Mouse (Mus musculus) gastrocnemius, postnatal 25 days (tissue): ENCODE data around the gene Igf1r. TPM values are rescaled to one million over a fixed set of nuclear protein-coding genes. Genes with fewer than 3 reads are reported as not detected.

Experiments
- DNase-seq: peaks from one replicate; pipeline ENCODE4 v3.0.0; 2022
- total RNA-seq, 2 experiments: library from RNA; stranded (reverse); gene quantifications; 1 replicate in 1 of 2; 2 replicates in 1 of 2; pipeline ENCODE4 v1.2.3; 2021

The Igf1r gene
- total RNA-seq, 2 experiments from 2014 or later, result 9.5 to 9.6 TPM

DNA sequence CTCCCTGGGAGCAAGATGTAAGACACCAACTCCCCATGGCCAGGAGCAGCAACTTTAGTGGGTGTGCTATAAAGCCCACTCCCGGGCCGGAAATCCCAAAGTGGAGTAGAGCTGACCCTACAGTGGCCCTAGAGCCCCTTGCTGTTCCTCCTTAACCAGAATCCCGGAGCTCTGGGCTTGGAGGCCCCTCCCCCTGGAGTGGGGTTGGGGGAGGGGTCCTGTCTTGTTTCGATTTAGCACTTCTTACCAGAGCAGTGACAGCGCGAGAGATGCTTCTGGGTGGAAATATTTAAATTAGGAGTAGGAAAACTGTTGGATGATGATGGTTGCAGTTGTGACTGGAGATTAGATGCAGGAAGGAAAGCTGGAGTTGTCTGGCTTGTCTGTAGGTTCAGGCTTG lies 275.9 kb downstream of the Igf1r start:
- DNase-seq, result no peak

DNA sequence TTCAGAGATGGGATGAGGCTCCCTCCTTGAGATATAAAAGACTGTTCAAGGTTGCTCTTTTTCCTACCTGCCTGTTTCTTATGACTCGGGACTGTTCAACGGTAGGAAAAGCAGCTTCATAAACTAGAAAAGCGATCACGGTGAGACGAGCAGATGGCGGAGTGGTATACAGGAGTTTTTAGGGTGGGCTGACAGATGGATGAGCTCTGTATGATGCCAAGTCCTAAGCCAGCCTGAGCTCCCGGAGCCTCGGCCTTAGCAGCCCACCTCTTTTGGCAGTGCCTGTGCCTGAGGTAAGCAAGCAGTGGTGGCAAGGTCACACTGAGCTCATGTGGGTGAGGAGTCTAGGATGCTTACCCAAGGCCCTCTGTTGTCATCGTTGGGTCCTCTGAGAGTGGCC lies 278.2 kb downstream of the Igf1r start:
- no peak for DNase-seq

DNA sequence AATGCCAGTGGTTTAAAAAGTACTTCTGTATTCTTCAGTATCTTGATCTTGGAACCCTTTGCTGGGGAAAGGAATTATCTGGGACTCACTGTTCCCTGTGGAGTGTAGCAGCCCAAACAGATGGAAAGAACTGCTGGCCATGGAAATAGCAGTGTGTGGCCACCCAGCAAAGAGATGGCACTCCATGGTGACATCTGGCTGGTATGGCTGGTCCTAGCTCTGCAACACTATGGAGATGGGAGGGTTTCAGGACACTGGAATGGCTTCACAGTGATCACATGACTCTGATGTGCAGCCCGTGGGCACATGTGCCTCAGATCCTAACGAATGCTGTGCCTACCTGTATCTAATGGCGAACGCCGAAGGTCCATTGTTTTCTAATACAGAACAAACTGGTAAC lies 279.9 kb downstream of the Igf1r start:
- DNase-seq, result no peak

DNA sequence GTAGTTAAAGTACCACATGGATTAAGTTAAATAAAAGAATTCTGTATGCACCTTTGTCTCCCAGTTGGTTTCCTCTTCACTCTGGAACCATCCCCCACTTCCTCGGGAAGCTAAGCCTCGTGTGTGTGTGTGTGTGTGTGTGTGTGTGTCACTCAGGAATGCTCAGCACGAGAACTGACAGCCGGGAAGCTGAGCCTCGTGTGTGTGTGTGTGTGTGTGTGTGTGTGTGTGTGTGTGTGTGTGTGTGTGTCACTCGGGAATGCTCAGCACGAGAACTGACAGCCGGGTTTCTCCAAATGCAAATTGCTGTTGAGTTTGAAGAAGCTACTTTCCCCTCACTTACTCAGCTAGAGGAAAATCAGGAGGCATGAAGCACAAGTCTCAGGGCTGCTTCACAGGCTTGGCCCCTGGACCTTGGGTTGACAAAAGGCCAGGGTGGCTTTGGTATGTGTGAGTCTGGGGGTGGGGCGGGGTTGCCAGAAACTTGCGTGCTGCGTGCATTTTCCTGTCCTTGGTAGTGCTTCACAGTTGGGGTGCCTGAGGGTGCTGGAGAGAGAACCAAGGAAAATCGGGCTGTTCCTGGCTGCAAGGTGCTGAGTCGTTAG lies 281.1 kb downstream of the Igf1r start:
- DNase-seq, result no peak

DNA sequence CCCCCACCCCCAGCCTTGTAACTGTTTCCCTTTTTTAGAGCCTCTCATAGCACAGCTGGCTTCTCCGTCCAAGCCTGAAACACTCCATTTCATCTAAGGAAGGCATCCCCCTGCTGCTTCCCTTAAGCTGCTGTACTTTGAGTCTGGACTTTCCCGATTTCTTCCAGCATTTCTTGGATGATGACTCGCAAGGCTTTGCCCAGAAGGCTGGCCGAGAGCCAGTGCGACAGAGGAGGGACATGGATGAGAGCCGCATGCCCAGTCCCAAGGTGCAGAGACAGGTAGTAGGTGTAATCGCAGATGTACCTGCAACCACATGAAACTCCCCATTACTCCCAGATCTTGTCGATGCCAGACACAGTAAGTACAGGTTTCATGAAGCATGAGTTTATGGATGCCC lies 284.2 kb downstream of the Igf1r start:
- DNase-seq, result no peak

DNA sequence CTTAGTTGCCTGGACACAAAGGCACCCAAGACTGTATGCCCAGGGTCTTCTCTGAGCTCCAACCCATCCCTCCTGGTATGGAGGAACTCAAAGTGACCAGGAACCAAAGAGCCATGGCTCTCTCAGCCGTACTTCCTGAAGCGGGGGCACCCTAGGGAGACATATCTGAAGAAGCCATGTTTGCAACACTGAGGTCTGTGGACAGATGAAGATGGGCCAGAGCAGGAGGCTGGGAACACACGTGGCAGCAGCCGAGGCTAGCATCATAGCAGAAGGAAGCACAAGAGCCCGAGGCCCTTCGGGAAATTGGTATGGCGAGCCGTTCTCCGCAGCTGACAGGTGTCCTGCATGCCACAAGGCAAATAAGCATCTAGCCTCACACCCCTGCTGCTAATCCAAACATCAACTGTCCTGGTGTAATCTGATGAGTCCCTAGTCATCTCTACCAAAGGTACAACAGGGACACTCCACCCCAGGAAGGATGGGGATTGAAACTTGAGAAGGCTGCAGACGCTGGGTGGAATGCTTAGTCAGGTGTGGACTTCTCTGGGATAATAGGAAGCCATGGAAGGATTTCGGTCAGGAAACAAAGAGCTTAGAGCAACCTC lies 286.7 kb downstream of the Igf1r start:
- no peak for DNase-seq

DNA sequence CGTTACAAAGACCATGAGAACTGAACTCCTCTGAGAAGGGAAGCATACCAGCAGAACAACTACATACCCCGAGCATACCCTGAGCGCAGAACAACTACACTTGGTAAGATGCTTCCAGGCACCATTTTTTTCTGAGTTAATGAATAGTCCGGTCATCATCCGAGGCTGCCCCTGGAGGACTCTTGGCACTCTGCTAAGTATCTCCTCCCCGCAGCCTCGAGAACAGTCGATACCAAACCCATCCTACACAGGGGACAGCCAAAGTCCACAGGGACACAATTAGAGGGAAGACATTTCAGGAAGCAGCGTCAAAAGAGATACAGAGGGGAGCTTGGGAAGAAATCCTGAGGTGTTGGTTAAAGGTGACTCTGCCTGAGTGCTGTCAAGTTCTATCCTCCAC lies 288.6 kb downstream of the Igf1r start:
- DNase-seq, result no peak

DNA sequence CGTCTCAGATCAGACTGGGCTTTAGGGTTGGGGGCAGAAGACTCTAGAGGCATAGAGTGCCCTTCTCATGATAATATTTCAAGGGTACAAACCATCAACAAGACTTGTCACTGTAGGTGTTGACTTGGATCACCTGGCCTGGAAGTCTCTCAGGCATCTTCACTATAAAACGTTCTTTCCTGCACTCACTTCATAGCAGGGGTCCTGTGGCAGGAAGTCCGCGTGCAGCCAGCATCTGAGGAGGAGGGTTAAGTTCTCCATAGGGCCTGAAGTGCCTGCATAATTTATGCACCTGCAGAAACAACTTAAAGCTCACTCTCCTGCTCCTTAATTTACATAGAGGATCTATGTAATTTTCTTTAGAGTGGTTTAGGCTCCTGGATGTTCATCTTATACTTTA lies 293.1 kb downstream of the Igf1r start:
- DNase-seq, result no peak

DNA sequence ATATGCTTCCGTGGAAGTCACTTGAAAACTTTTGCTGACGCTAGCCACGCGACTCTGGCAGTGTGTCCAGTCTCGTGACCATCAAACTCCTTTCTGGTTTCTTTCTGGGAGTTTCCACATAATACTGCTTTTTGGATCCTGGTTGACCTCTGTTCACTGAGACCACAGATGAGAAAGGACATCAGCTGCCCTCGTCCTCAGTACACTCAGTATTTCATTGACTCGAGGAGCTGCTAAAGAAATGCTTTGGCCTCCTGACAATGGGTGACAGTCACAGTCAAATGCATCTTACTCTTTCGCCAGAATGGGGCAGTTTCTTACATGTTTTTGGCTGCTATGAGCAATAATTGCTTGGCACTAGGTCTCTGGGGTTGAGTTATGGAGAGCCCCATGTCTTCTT lies 293.6 kb downstream of the Igf1r start:
- DNase-seq, result no peak

DNA sequence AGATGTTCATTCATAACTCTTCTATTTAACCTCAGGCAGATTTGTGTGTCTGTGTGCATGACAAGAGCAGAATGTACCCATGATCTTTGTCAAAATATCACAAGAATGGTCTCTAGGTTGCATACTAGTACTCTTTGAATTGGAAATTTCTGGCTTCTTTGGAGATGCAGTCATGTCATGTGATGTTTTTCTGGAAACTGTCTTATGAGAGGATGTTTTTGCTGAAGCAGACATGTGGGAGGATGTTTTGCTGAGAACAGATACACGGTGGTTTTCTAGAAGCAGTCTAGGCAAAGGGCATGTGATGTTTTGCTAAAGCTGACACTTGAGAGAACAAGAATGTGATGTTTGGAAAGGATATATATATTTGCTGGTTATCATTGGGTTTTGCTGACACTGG lies 297.8 kb downstream of the Igf1r start:
- DNase-seq, result no peak

DNA sequence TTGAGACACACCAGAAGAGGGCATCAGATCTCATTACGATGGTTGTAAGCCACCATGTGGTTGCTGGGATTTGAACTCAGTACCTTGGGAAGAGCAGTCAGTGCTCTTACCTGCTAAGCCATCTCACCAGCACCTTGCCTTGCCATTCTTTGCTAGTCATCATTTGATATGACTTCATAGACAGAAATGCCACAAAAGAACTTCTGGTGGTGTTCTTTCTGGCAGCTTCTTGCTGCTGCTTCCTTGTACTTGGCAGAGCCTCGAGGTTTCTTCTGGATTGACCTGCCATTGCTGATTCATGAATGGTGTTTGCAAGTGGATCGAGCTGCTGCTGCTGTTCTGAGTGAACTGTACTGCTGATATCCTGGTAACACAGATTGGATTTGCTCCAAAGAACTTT lies 298.3 kb downstream of the Igf1r start:
- DNase-seq, result no peak

DNA sequence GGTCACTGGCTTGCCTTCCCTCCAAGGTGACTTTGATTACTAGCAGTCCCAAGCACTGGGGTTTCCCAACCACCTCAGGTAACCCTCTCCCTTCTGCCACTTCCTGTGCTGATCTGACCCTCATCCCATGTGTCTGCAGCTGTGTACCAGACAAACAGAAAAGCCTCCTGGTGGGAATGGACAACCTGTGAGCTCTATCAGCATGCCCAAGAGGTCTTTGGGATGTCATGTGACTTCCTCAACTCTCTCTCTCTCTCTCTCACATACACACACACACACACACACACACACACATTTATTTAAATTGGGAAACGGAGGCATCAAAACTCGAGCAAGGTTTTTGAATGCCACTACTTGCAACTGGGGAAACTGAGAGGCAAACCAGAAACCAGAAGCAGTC lies 305.1 kb downstream of the Igf1r start:
- DNase-seq, result no peak

DNA sequence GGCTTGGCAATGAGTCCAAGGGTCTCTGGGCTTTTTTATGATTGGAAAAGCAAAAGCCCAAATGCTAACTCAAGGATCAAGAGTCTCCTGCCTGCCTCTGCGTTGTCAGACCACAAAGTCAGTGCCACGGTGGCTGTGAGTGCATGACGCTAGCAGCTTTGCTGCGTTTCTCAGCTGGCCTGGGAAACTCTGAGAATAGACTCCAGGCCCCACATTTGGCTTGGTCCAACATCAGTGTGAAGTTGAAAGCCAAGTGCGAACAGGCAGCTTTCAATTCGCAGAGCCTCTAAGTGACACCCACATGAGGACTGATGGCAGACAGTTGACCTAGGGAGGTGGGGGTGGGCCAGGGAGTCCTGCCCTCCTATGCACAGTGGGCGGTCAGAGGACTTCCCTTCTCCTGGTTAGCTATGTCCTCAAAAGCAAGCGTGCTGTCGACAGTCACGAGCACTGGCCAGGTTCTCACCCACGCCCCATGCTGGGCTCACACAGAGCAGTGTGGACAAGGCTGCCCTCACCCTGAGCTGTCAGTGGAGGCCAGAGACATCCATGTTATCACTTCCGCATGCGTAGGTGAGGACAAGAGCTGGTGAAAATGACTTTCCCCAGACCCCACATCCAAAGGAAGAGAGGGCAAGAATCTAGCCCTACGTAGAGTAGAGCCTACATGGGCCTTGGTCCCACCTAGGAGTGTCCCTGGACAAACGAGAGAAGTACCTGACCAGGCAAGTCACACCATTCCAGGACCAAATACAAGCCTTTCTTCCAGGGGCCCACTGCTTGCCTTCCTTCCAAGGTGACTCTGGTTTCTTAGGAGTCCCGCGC lies 305.9 kb downstream of the Igf1r start:
- DNase-seq, result no peak

DNA sequence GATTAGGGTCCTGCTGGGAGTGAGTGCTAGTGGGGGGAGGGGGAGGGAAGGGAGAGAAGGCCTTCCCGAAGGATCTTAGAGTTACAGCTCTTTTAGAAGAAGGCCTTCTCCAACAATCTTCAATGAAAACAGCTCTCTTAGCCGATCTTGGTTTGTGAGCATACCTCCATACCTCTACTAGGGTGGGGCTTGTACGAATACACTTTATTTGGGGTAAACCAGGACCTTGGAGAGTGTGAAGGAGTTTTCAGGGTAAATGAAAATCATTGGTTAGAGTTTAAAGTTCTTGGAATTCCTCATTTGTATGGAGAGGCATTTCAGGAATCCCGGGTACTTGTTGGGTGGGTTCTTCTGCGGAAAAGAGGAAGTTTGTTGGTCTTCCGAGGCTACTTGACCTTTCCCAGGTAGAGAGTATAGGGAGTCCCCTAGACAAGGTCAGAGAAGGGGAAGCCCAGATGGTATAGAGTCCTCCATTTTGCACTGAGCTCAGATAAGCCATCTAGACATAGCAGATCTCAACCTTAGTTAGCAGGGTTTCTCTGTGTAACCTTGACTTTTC lies 307.0 kb downstream of the Igf1r start:
- DNase-seq, result no peak

DNA sequence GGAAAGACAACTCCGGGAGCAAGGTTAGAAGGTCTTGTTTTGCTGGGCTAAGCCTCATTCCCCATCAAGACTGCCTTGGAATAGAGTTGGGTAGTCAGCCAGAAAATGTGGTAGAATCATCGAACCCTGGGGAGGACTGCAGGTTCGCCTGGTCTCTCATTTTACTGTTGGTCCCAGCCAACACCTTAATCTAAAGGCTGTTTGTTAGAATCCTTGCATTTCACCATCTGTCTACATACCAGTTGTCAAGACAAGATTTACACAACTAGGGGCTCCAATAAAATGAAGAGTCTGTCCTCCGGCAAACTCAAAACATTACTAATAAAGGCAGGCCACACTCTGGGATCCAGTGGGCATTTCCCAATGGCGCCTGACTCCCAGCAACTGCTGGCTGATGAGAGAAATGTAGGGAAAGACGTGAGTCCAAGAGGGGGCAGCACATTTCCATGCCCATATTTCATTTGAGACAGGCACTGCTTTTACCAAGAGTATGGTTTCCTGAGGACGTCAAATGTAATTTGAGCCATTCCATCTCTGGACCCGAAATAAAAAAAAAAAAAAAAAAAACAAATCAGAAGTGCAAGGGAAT lies 310.1 kb downstream of the Igf1r start:
- DNase-seq, result no peak

DNA sequence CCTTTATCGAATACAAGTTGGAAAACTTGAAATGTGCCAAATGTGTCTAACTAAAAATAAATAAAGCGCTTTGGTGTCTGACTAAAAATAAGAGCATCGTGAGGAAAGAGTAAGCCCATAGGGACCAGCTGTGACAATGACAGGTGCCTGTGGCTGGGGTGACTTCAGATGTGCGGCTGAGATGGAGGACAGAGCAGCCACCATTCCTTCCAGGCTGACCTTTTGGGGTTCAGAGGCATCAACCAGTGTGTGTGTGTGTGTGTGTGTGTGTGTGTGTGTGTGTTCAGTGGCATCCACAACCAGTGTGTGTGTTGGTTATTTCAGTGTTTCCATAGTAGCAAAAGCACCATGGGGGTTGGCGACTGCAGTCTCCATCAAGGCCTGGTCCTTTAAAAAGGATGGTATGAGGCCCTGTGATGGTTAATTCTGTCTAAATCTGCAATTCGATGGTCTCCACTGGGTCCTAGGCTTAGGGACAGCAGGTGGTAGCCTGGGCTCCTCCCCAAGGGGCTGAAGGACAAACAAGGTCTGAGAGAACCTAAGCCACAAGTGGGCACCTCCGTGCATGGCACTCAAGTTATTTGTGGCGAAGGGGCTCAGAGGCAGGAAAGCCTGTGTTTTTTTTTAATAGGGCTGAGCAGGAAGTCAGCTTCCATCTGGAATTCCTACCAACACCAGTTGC lies 310.9 kb downstream of the Igf1r start:
- DNase-seq, result no peak

DNA sequence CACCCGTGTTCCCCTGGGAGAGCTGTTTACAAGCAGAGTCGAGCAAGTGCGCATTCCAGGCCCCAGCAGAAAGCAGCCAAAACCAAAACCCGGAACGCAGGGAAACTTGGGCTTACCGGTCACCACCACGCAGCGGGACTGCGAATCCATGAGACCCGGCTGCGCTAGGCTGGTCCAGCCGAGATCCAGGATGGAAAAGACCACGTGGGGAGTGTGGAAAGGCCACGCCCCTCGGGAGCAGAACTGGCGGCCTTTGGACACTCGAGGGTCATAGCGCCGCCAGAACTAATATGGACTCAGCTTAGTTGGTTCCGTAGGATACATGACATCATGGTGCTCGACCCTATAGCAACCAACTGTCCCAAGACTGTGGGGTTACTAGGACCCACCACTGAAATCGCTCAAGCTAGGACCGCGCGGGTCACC lies 311.4 kb downstream of the Igf1r start, which contains the start of gene Pgpep1l:
Gene Pgpep1l, minus strand, starts transcription at position 206 of the 426 bp plus-strand sequence.
- DNase-seq, result peak; percentile 60

DNA sequence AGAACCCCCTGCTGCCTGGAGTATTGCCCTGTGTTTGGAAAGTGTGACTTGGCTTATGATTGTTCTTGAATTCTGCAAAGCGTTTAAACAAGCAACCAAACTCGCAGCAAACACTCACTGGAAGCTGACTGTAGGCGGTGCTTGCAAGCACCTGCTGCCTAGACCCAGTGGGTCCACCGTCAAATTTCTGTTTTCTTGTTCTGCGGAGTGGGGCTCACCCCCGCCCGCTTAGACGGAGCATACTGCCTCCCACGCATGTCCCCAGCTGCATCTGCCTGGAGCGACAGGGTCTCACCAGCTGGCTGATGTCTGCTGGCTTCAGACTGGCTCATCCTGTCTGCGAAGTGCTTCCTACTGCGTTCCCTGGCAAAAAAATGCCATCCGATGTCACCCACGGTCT lies 311.9 kb downstream of the Igf1r start:
- peak; percentile 64 for DNase-seq

DNA sequence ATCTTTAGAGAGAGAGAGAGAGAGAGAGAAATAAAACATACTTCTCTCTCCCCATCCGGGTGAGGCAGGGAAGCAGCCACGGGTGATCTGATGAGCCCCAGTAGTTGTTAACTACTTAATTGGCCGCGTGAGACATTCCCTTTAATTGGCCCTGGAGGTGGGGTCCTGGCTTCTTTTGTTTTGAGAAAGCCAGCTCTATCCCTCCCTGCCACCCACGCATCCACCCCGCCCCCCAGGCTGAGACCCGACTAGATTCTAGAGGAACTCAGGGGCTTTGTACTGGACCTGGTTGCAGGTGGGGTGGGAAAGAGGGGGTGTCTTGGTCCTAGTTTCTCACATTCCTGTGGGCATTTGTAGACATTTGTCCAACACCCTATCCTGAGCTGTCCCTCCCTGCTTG lies 312.8 kb downstream of the Igf1r start:
- DNase-seq, result no peak

DNA sequence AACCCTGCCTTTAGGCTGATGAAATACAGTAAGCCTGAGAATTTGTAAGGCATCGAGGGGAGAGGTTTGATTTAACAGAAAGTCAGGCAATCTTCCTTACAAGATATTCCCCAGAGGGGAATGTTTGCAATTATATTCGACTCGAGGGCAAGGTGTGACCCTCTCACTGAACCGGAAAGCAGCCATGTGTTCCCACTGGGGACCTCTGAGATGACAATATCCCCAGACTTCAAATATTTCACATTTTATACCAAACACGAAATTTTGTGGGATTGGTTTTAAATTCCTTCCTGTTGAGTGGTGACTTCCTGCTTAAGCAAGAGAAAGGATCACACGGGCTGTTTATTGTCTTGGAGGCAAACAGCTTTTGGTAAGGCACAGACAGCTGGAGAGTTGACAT lies 314.1 kb downstream of the Igf1r start:
- no peak for DNase-seq

DNA sequence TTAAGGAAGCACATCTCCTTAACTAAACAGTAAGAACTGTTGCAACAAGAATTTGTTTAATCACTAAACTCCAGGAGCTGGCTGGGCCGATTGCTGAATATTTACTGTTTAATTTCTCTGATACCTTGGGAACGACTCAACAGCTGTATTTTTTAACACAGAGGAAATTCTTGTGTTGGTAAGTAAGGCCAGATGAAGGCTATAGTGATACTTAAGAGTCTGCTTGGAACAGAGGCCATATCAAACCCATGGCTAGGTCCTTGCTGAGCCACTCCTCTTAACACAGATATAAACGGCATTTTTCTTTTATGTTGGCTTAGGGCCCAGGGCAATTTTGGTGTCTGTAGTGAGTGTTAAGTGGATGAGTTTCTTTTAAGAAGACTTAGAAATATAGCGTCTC lies 317.9 kb downstream of the Igf1r start:
- DNase-seq, result no peak

DNA sequence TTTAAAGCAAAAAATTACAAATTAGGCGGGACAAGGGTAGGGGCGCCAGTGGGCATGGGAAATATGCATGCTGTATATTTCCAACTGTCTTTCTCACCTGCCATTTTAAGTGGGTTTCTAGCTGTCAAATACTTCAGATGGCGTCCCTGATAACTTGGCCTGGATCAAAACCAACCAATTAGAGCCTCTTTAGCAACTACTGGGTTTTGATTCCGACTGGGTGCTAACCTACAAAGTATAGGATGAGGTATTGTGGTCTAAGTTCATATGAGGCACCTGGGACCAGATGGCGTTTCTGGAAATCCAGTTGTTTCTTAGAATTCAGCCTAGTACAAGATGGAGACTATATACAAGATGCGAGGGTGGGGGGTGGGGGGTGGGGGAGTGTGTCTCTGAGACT lies 319.2 kb downstream of the Igf1r start:
- DNase-seq, result no peak
